Mouse (Mus musculus) hindbrain, embryonic 16.5 days (tissue): ENCODE results near the gene Cxcl14. TPM values are rescaled to one million over a fixed set of nuclear protein-coding genes. Genes with fewer than 3 reads are reported as not detected.

Experiments
- ATAC-seq: fragments of 200-750 bp; cut with Nextera tagmentation; 2 replicates; pipeline ENCODE4 v1.8.0; 2017; ENCODE audit warnings: moderate TSS enrichment, moderate library complexity
- H3K27ac ChIP-seq: fragments of 300-500 bp; sonication (generic); 2 replicates; pipeline ENCODE4 v1.5.1; 2014; ENCODE audit warnings: low read depth, mild to moderate bottlenecking, control low read depth, low read length, moderate library complexity
- H3K27me3 ChIP-seq: fragments of 300-500 bp; sonication (generic); replicated peaks from 2 replicates; pipeline ENCODE4 v1.6.1; 2014; ENCODE audit warnings: low read length; ENCODE audit not compliant: control insufficient read depth, insufficient read depth
- H3K36me3 ChIP-seq: fragments of 300-500 bp; sonication (generic); 2 replicates; pipeline ENCODE4 v1.6.1; 2014; ENCODE audit warnings: mild to moderate bottlenecking, low read length, moderate library complexity, mixed read lengths; ENCODE audit not compliant: control insufficient read depth, insufficient read depth
- H3K4me1 ChIP-seq: fragments of 300-500 bp; sonication (generic); 2 replicates; pipeline ENCODE4 v1.6.1; 2014; ENCODE audit warnings: low read depth, low read length; ENCODE audit not compliant: control insufficient read depth, insufficient read depth
- H3K4me2 ChIP-seq: fragments of 300-500 bp; sonication (generic); 2 replicates; pipeline ENCODE4 v1.6.1; 2014; ENCODE audit warnings: mild to moderate bottlenecking, low read length, control low read depth, moderate library complexity
- H3K4me3 ChIP-seq: fragments of 300-500 bp; sonication (generic); 2 replicates; pipeline ENCODE4 v1.5.1; 2014; ENCODE audit warnings: mild to moderate bottlenecking, low read length, control low read depth, moderate library complexity
- H3K9ac ChIP-seq: fragments of 300-500 bp; sonication (generic); 2 replicates; pipeline ENCODE4 v1.6.1; 2014; ENCODE audit warnings: low read depth, mild to moderate bottlenecking, control low read depth, low read length, moderate library complexity
- H3K9me3 ChIP-seq: fragments of 300-500 bp; sonication (generic); 2 replicates; pipeline ENCODE4 v1.6.1; 2014; ENCODE audit warnings: mild to moderate bottlenecking, low read length, moderate library complexity; ENCODE audit not compliant: control insufficient read depth
- WGBS: fragments of 180-500 bp; shearing (Covaris S2); extraction: QIAGEN DNeasy Blood & Tissue Kit; methylation state at CpG from one replicate; pipeline ENCODE4 v1.1.7; 2014; 5-methylcytosine and 5-hydroxymethylcytosine counted together
- polyA plus RNA-seq: library from polyadenylated mRNA; unstranded; fragments of >200 nt; fragmentation: Nextera tagmentation; extraction: Ambion mirVana; gene quantifications from 2 replicates; pipeline ENCODE4 v1.2.1, GENCODE M21; 2015

Gene Cxcl14
- polyA plus RNA-seq, 1 experiment from 2014 or later, result 10.2 TPM

GRCm38 (mm10) chr13:56259021-56259925 is 37.1 kb downstream of the Cxcl14 start:
- Histone ChIP-seq H3K9ac (0 out of 2 replicates have a peak overlapping the region, but pooled peaks have one; percentile 22), H3K36me3 (no peaks in the 10 kb centered on the region), H3K27me3 (peaks cover 79% of the 10 kb centered on the region), H3K27ac (no peak overlapping the region), H3K4me1 (peaks cover 11% of the 10 kb centered on the region), H3K9me3 (no peaks in the 10 kb centered on the region), H3K4me2 (peak overlapping the region; percentile 57), H3K4me3 (peak overlapping the region; percentile 34)
- under 1% methylated on average over 51 of the region's 55 CpGs for whole genome bisulfite sequencing
- ATAC-seq, result no peak

GRCm38 (mm10) chr13:56258196-56259020 is 37.9 kb downstream of the Cxcl14 start:
- ATAC-seq, result no peak
- Histone ChIP-seq H3K4me3 (peak overlapping the region; percentile 34), H3K27me3 (peaks cover 81% of the 10 kb centered on the region), H3K4me2 (peak overlapping the region; percentile 57), H3K9me3 (no peaks in the 10 kb centered on the region), H3K4me1 (peaks cover 11% of the 10 kb centered on the region), H3K36me3 (no peaks in the 10 kb centered on the region), H3K9ac (peak overlapping the region; percentile 22; the same call in 1 of the 2 replicates), H3K27ac (no peak overlapping the region)
- WGBS, result under 1% methylated on average over 52 of the region's 52 CpGs

GRCm38 (mm10) chr13:56257469-56258153 is 38.7 kb downstream of the Cxcl14 start:
- Histone ChIP-seq H3K4me1 (peaks cover 13% of the 10 kb centered on the region), H3K9ac (no peak overlapping the region), H3K27me3 (peaks cover 86% of the 10 kb centered on the region), H3K9me3 (no peaks in the 10 kb centered on the region), H3K4me2 (no peak overlapping the region), H3K36me3 (no peaks in the 10 kb centered on the region), H3K4me3 (no peak overlapping the region), H3K27ac (no peak overlapping the region)
- 5% methylated on average over 12 of the region's 12 CpGs for WGBS
- no peak for ATAC-seq

GRCm38 (mm10) chr13:56256716-56257299 is 39.5 kb downstream of the Cxcl14 start:
- Histone ChIP-seq H3K4me1 (peaks cover 20% of the 10 kb centered on the region), H3K27ac (no peak overlapping the region), H3K4me2 (no peak overlapping the region), H3K9me3 (no peaks in the 10 kb centered on the region), H3K9ac (no peak overlapping the region; the same call in 1 of the 2 replicates), H3K36me3 (no peaks in the 10 kb centered on the region), H3K4me3 (no peak overlapping the region), H3K27me3 (peaks cover 84% of the 10 kb centered on the region)
- 11% methylated on average over 14 of the region's 14 CpGs for WGBS
- ATAC-seq, result no peak

GRCm38 (mm10) chr13:56253379-56253778 is 43.0 kb downstream of the Cxcl14 start:
- Histone ChIP-seq H3K4me1 (peaks cover 13% of the 10 kb centered on the region), H3K9me3 (no peaks in the 10 kb centered on the region), H3K9ac (no peak overlapping the region), H3K4me3 (no peak overlapping the region), H3K27ac (no peak overlapping the region), H3K27me3 (peaks cover 79% of the 10 kb centered on the region), H3K36me3 (no peaks in the 10 kb centered on the region), H3K4me2 (no peak overlapping the region)
- WGBS, result 19% methylated on average over 3 of the region's 3 CpGs
- no peak for ATAC-seq

- peak; percentile 64; the same call in 1 of the 2 replicates for ATAC-seq
- no peak overlapping the region for H3K27ac ChIP-seq
- no peak overlapping the region for H3K4me3 ChIP-seq
- H3K4me1 ChIP-seq, result peaks cover 12% of the 10 kb centered on the region
- WGBS, result 8% methylated on average over 8 of the region's 8 CpGs
- H3K9me3 ChIP-seq, result no peaks in the 10 kb centered on the region
- no peaks in the 10 kb centered on the region for H3K36me3 ChIP-seq
- H3K27me3 ChIP-seq, result peaks cover 85% of the 10 kb centered on the region
- H3K9ac ChIP-seq, result no peak overlapping the region
- peak overlapping the region; percentile 61 for H3K4me2 ChIP-seq
Measured at GRCm38 (mm10) chr13:56252783-56253182, 43.6 kb downstream of the Cxcl14 start.

- no peaks in the 10 kb centered on the region for H3K36me3 ChIP-seq
- H3K4me2 ChIP-seq, result peak within 1 kb of the TSS; percentile 61
- peaks cover 12% of the 10 kb centered on the region for H3K4me1 ChIP-seq
- peak within 1 kb of the TSS; percentile 34 for H3K4me3 ChIP-seq
- no peaks in the 10 kb centered on the region for H3K9me3 ChIP-seq
- WGBS, result under 1% methylated on average over 52 of the region's 65 CpGs
- ATAC-seq, result peak; percentile 74
- peak within 1 kb of the TSS; percentile 23; the same call in 1 of the 2 replicates for H3K9ac ChIP-seq
- no peak within 1 kb of the TSS for H3K27ac ChIP-seq
- peaks cover 86% of the 10 kb centered on the region for H3K27me3 ChIP-seq
Measured at GRCm38 (mm10) chr13:56251924-56252619, 44.3 kb downstream of the Cxcl14 start, which contains the start of gene Neurog1. TSS of gene Neurog1 (minus strand) at chr13:56252163.
